Mouse (Mus musculus): ENCODE measurements around the gene Zfp26. TPM values are rescaled to one million over a fixed set of nuclear protein-coding genes. Genes with fewer than 3 reads are reported as not detected.
A peak's percentile ranks its signal among the peaks of the same experiment; 100 is the strongest.

Zfp26 gene
- polyA plus RNA-seq (2014; fragmentation: Nextera tagmentation; extraction: Ambion mirVana): 30.2 and 34.0 TPM in 2 replicates

DNA sequence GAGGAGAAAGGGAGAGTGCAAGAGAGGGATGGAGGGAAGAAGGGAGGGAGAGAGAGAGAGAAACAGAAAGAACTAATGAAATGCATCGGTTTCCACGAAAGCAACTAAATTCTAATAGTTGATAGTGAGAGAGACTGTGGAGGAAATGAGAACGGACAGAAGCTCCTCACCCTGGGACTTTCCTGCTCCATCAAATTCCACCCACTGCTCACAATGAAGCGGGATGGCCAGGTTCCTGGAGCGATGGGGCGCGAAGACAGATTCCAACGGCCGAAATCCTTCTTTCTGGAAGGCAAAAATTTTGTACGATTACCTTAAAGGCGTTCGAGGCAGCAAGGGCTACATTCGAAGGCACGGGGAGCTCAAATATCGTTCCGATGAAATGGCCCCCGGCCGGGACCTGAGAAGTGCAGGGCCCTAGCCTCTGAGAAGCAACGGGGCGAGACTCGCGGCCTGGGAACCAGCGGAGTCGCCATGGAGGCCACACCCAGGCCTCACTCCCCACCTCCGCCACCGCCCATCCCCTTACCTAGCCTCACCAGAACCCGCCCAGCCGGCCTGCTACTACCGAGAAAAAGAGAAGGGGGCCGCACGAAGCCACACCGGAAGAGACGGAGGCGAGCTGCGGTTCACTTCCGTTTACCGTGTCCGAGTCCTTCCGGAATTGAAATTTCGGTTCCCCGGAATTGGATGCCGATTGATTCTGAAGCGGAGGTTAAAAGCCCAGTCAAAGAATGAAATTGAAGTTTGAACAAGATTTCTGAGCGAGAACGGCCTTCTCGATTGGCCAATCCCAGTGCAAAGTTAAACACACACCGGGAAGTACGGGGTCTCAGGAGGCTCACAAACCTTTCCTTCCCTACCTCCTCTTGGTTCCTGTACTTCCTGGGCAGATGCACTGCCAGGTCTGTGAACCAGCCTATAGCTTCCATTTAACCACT lies at the start of gene Zfp26:
Zfp26 (minus strand) TSS at position 786 of the 941 bp plus-strand sequence.
- Histone ChIP-seq H3K27me3 (ENCODE audit: insufficient read depth, low read length) (no peaks in the 10 kb centered on the region), H3K9ac (peak within 1 kb of the TSS; percentile 77), H3K4me2 (peak within 1 kb of the TSS; percentile 81), H3K27ac (ENCODE audit: low read depth) (peak within 1 kb of the TSS; percentile 94), H3K9me3 (ENCODE audit: low read depth, low read length) (no peaks in the 10 kb centered on the region), H3K4me3 (ENCODE audit: low read depth, low read length) (peak within 1 kb of the TSS; percentile 73), H3K4me1 (ENCODE audit: insufficient read depth) (no peaks in the 10 kb centered on the region), H3K36me3 (ENCODE audit: insufficient read depth) (peaks cover 29% of the 10 kb centered on the region)
- TF ChIP-seq CTCF (IDR thresholded peaks at IDR 0.05; ENCODE audit: low read depth): no peak
- WGBS: under 1% methylated on average over 48 of the region's 48 CpGs
- ATAC-seq (ENCODE audit: insufficient read depth) (peak; percentile 92), DNase-seq (peak; percentile 87)

DNA sequence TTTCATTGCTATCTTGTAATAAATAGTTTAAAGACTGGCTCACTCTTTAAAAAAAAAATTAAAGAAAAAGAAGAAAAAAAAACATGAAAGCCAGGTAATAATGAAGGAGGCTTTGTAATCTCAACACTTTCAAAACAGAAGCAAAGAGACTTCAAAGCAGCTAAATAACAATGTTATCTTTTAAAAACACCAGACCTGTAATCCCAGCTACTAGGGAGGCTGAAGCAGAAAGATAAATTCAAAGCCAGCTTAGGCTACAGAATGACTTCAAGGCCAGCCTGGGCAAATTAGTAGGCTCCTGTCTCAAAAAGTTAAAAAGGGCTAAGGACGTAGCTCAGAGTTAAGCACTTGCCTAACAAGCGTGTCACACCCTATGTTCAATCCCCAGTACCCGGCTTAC lies 49.7 kb upstream of the Zfp26 start:
- WGBS: 88% methylated on average over 3 of the region's 3 CpGs

DNA sequence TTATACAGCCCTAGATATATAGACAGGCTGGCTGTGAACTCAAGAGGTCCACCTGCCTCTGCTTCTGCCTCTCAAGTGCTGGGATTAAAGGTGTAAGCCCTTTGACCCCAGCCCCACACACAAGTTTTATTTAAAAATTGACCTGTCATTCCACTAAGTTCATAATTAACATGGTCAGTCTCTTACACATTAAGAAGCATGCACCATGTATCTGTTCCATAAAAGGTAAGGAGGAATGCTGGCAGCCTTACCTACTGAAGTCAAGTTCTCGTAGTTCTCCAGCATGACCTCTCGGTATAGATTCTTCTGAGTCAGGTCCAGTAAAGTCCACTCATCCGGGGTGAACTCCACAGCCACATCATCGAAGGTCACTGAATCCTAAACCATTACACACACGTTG lies 44.8 kb upstream of the Zfp26 start:
- no peaks in the 10 kb centered on the region for H3K27me3 ChIP-seq (ENCODE audit: insufficient read depth, low read length)
- no peak overlapping the region for H3K27ac ChIP-seq (ENCODE audit: low read depth)
- H3K4me3 ChIP-seq (ENCODE audit: low read depth, low read length): no peak overlapping the region
- no peak overlapping the region for H3K4me2 ChIP-seq
- no peaks in the 10 kb centered on the region for H3K9me3 ChIP-seq (ENCODE audit: low read depth, low read length)
- peaks cover 85% of the 10 kb centered on the region for H3K36me3 ChIP-seq (ENCODE audit: insufficient read depth)
- H3K9ac ChIP-seq: no peak overlapping the region
- no peak for ATAC-seq (ENCODE audit: insufficient read depth)
- no peak for TF ChIP-seq CTCF (IDR thresholded peaks at IDR 0.05; ENCODE audit: low read depth)
- DNase-seq: no peak
- 93% methylated on average over 5 of the region's 5 CpGs for WGBS
- no peaks in the 10 kb centered on the region for H3K4me1 ChIP-seq (ENCODE audit: insufficient read depth)

More for the DNA sequence above, 49.7 kb upstream of the Zfp26 start:
- no peak for DNase-seq
- Histone ChIP-seq H3K27me3 (ENCODE audit: insufficient read depth, low read length) (no peaks in the 10 kb centered on the region), H3K27ac (ENCODE audit: low read depth) (no peak overlapping the region), H3K4me3 (ENCODE audit: low read depth, low read length) (no peak overlapping the region), H3K4me2 (no peak overlapping the region), H3K9ac (no peak overlapping the region), H3K9me3 (ENCODE audit: low read depth, low read length) (no peaks in the 10 kb centered on the region), H3K4me1 (ENCODE audit: insufficient read depth) (peaks cover 4% of the 10 kb centered on the region; the same call in 1 of the 2 replicates), H3K36me3 (ENCODE audit: insufficient read depth) (peaks cover 74% of the 10 kb centered on the region)
- no peak for TF ChIP-seq CTCF (IDR thresholded peaks at IDR 0.05; ENCODE audit: low read depth)
- no peak for ATAC-seq (ENCODE audit: insufficient read depth)

- ATAC-seq (ENCODE audit: insufficient read depth) (no peak), DNase-seq (peak; percentile 57)
- peaks cover 31% of the 10 kb centered on the region for H3K36me3 ChIP-seq (ENCODE audit: insufficient read depth)
- TF ChIP-seq CTCF (IDR thresholded peaks at IDR 0.05; ENCODE audit: low read depth): peak; percentile 27; the same call in 1 of the 2 replicates
- H3K4me3 ChIP-seq (ENCODE audit: low read depth, low read length): peak overlapping the region; percentile 85
- 6% methylated on average over 9 of the region's 9 CpGs for WGBS
- H3K4me2 ChIP-seq: peak overlapping the region; percentile 86
- no peaks in the 10 kb centered on the region for H3K27me3 ChIP-seq (ENCODE audit: insufficient read depth, low read length)
- peaks cover 2% of the 10 kb centered on the region; the same call in 1 of the 2 replicates for H3K4me1 ChIP-seq (ENCODE audit: insufficient read depth)
- peak overlapping the region; percentile 93 for H3K9ac ChIP-seq
- H3K27ac ChIP-seq (ENCODE audit: low read depth): peak overlapping the region; percentile 98
- no peaks in the 10 kb centered on the region for H3K9me3 ChIP-seq (ENCODE audit: low read depth, low read length)
Measured at GRCm38 (mm10) chr9:20493281-20493680, 33.3 kb upstream of the Zfp26 start.

GRCm38 (mm10) chr9:20492527-20493233 lies 32.7 kb upstream of the Zfp26 start, which contains the start of gene Zfp426:
Gene Zfp426, minus strand, starts transcription at chr9:20492746.
- H3K36me3 ChIP-seq (ENCODE audit: insufficient read depth): peaks cover 25% of the 10 kb centered on the region
- H3K27ac ChIP-seq (ENCODE audit: low read depth): peak within 1 kb of the TSS; percentile 98
- TF ChIP-seq CTCF (IDR thresholded peaks at IDR 0.05; ENCODE audit: low read depth): no peak
- peak within 1 kb of the TSS; percentile 85 for H3K4me3 ChIP-seq (ENCODE audit: low read depth, low read length)
- peaks cover 2% of the 10 kb centered on the region; the same call in 1 of the 2 replicates for H3K4me1 ChIP-seq (ENCODE audit: insufficient read depth)
- DNase-seq (peak; percentile 97), ATAC-seq (ENCODE audit: insufficient read depth) (peak; percentile 97)
- H3K9ac ChIP-seq: peak within 1 kb of the TSS; percentile 93
- H3K9me3 ChIP-seq (ENCODE audit: low read depth, low read length): no peaks in the 10 kb centered on the region
- WGBS: under 1% methylated on average over 40 of the region's 40 CpGs
- H3K4me2 ChIP-seq: peak within 1 kb of the TSS; percentile 86
- no peaks in the 10 kb centered on the region for H3K27me3 ChIP-seq (ENCODE audit: insufficient read depth, low read length)

GRCm38 (mm10) chr9:20491858-20492526 lies 32.0 kb upstream of the Zfp26 start:
- H3K27me3 ChIP-seq (ENCODE audit: insufficient read depth, low read length): no peaks in the 10 kb centered on the region
- peak overlapping the region; percentile 98 for H3K27ac ChIP-seq (ENCODE audit: low read depth)
- H3K4me2 ChIP-seq: peak overlapping the region; percentile 86
- TF ChIP-seq CTCF (IDR thresholded peaks at IDR 0.05; ENCODE audit: low read depth): no peak
- peak overlapping the region; percentile 85 for H3K4me3 ChIP-seq (ENCODE audit: low read depth, low read length)
- peaks cover 21% of the 10 kb centered on the region for H3K36me3 ChIP-seq (ENCODE audit: insufficient read depth)
- H3K9ac ChIP-seq: peak overlapping the region; percentile 93
- WGBS: 7% methylated on average over 20 of the region's 20 CpGs
- peaks cover 2% of the 10 kb centered on the region; the same call in 1 of the 2 replicates for H3K4me1 ChIP-seq (ENCODE audit: insufficient read depth)
- DNase-seq (peak; percentile 12), ATAC-seq (ENCODE audit: insufficient read depth) (no peak)
- no peaks in the 10 kb centered on the region for H3K9me3 ChIP-seq (ENCODE audit: low read depth, low read length)
